Mouse (Mus musculus): ENCODE measurements around the gene Kmt2b. TPM values are rescaled to one million over a fixed set of nuclear protein-coding genes. Genes with fewer than 3 reads are reported as not detected.

Kmt2b gene
- polyA plus RNA-seq, 1 experiment, result 102 TPM

GRCm38 (mm10) chr7:30520856-30521255 lies 67.7 kb downstream of the Kmt2b start:
- TF ChIP-seq POLR2A (IDR thresholded peaks at IDR 0.05; ENCODE audit: borderline replicate concordance, control insufficient read depth, low read depth, low read length) (no peak), CTCF (IDR thresholded peaks at IDR 0.05; ENCODE audit: control insufficient read depth, insufficient read depth, low read length) (no peak)
- H3K4me3 ChIP-seq (replicated peaks; ENCODE audit: control insufficient read depth, low read depth, low read length), result no peak overlapping the region
- H3K4me1 ChIP-seq (ENCODE audit: control insufficient read depth, insufficient read depth, low read length), result no peaks in the 10 kb centered on the region
- H3K27ac ChIP-seq (ENCODE audit: control insufficient read depth, insufficient read depth, low read depth, low read length, poor library complexity), result no peak overlapping the region
- WGBS, result 84% methylated on average over 5 of the region's 5 CpGs

- Histone ChIP-seq H3K4me3 (replicated peaks; ENCODE audit: control insufficient read depth, low read depth, low read length) (no peak overlapping the region), H3K27ac (ENCODE audit: control insufficient read depth, insufficient read depth, low read depth, low read length, poor library complexity) (no peak overlapping the region), H3K4me1 (ENCODE audit: control insufficient read depth, insufficient read depth, low read length) (no peaks in the 10 kb centered on the region)
- 80% methylated on average over 4 of the region's 4 CpGs for WGBS
- TF ChIP-seq CTCF (IDR thresholded peaks at IDR 0.05; ENCODE audit: control insufficient read depth, insufficient read depth, low read length), result no peak
- TF ChIP-seq POLR2A (IDR thresholded peaks at IDR 0.05; ENCODE audit: borderline replicate concordance, control insufficient read depth, low read depth, low read length), result no peak
Measured at GRCm38 (mm10) chr7:30520396-30520795, 68.1 kb downstream of the Kmt2b start.

Other genes starting within 250 kb of the Kmt2b start
- gene Lrfn3, start 226.0 kb downstream of the Kmt2b start, polyA plus RNA-seq (2011; ENCODE audit: insufficient read depth, insufficient read length, low replicate concordance, missing spikeins), result 0.45 and 0.70 TPM in 2 replicates
- gene Tyrobp, start 175.0 kb downstream of the Kmt2b start, polyA plus RNA-seq (2011; ENCODE audit: insufficient read depth, insufficient read length, low replicate concordance, missing spikeins), result 164 and 433 TPM in 2 replicates
- gene Hcst, start 168.9 kb downstream of the Kmt2b start, polyA plus RNA-seq (2011; ENCODE audit: insufficient read depth, insufficient read length, low replicate concordance, missing spikeins), result 47.8 and 107 TPM in 2 replicates
- gene Nfkbid, start 167.0 kb downstream of the Kmt2b start, polyA plus RNA-seq (2011; ENCODE audit: insufficient read depth, insufficient read length, low replicate concordance, missing spikeins), result 12.3 and 34.2 TPM in 2 replicates
- gene Aplp1, start 143.2 kb downstream of the Kmt2b start, polyA plus RNA-seq (2011; ENCODE audit: insufficient read depth, insufficient read length, low replicate concordance, missing spikeins), result 6.2 TPM in 1 of 2 replicates, not detected in the other
- gene Kirrel2, start 131.0 kb downstream of the Kmt2b start, polyA plus RNA-seq (2011; ENCODE audit: insufficient read depth, insufficient read length, low replicate concordance, missing spikeins), result 0.25 and 4.8 TPM in 2 replicates
- gene Nphs1, start 130.4 kb downstream of the Kmt2b start, polyA plus RNA-seq (2011; ENCODE audit: insufficient read depth, insufficient read length, low replicate concordance, missing spikeins), result 1.5 TPM in 1 of 2 replicates, not detected in the other
- gene Prodh2, start 95.1 kb downstream of the Kmt2b start, polyA plus RNA-seq (2011; ENCODE audit: insufficient read depth, insufficient read length, low replicate concordance, missing spikeins), result 1.9 and 3.1 TPM in 2 replicates
- 45.1 and 61.6 TPM in 2 replicates for gene Arhgap33, start 53.7 kb downstream of the Kmt2b start, polyA plus RNA-seq (2011; ENCODE audit: insufficient read depth, insufficient read length, low replicate concordance, missing spikeins)
- 13.1 and 19.0 TPM in 2 replicates for gene Hspb6, start 36.5 kb downstream of the Kmt2b start, polyA plus RNA-seq (2011; ENCODE audit: insufficient read depth, insufficient read length, low replicate concordance, missing spikeins)
- gene Proser3, start 36.4 kb downstream of the Kmt2b start, polyA plus RNA-seq (2011; ENCODE audit: insufficient read depth, insufficient read length, low replicate concordance, missing spikeins), result 4.2 and 12.8 TPM in 2 replicates
- gene Lin37, start 28.9 kb downstream of the Kmt2b start, polyA plus RNA-seq (2011; ENCODE audit: insufficient read depth, insufficient read length, low replicate concordance, missing spikeins), result 22.2 and 47.7 TPM in 2 replicates
- 28.8 and 71.1 TPM in 2 replicates for gene U2af1l4, start 25.4 kb downstream of the Kmt2b start, polyA plus RNA-seq (2011; ENCODE audit: insufficient read depth, insufficient read length, low replicate concordance, missing spikeins)
- gene Gm49396, start 25.4 kb downstream of the Kmt2b start, polyA plus RNA-seq (2011; ENCODE audit: insufficient read depth, insufficient read length, low replicate concordance, missing spikeins), result 7.6 and 11.0 TPM in 2 replicates
- gene Psenen, start 25.1 kb downstream of the Kmt2b start, polyA plus RNA-seq (2011; ENCODE audit: insufficient read depth, insufficient read length, low replicate concordance, missing spikeins), result 50.7 and 98.9 TPM in 2 replicates
- gene Igflr1, start 23.3 kb downstream of the Kmt2b start, polyA plus RNA-seq (2011; ENCODE audit: insufficient read depth, insufficient read length, low replicate concordance, missing spikeins), result 11.3 and 15.7 TPM in 2 replicates
- gene Zbtb32, start 10.2 kb upstream of the Kmt2b start, polyA plus RNA-seq (2011; ENCODE audit: insufficient read depth, insufficient read length, low replicate concordance, missing spikeins), result 3.1 TPM in 1 of 2 replicates, not detected in the other
- 1.4 TPM in 1 of 2 replicates, not detected in the other for gene Upk1a, start 24.1 kb upstream of the Kmt2b start, polyA plus RNA-seq (2011; ENCODE audit: insufficient read depth, insufficient read length, low replicate concordance, missing spikeins)
- 443 and 613 TPM in 2 replicates for gene Cox6b1, start 37.4 kb upstream of the Kmt2b start, polyA plus RNA-seq (2011; ENCODE audit: insufficient read depth, insufficient read length, low replicate concordance, missing spikeins)
- not detected in 2 replicates for gene Etv2, start 47.1 kb upstream of the Kmt2b start, polyA plus RNA-seq (2011; ENCODE audit: insufficient read depth, insufficient read length, low replicate concordance, missing spikeins)
- gene Rbm42, start 61.6 kb upstream of the Kmt2b start, polyA plus RNA-seq (2011; ENCODE audit: insufficient read depth, insufficient read length, low replicate concordance, missing spikeins), result 24.9 and 25.2 TPM in 2 replicates
- gene Haus5, start 76.3 kb upstream of the Kmt2b start, polyA plus RNA-seq (2011; ENCODE audit: insufficient read depth, insufficient read length, low replicate concordance, missing spikeins), result 19.5 and 32.1 TPM in 2 replicates
- gene Pmis2, start 82.9 kb upstream of the Kmt2b start, polyA plus RNA-seq (2011; ENCODE audit: insufficient read depth, insufficient read length, low replicate concordance, missing spikeins), result not detected in 2 replicates
- gene 2200002J24Rik, start 110.2 kb upstream of the Kmt2b start, polyA plus RNA-seq (2011; ENCODE audit: insufficient read depth, insufficient read length, low replicate concordance, missing spikeins), result not detected in 2 replicates
- 0.95 TPM in 1 of 2 replicates, not detected in the other for gene Atp4a, start 123.5 kb upstream of the Kmt2b start, polyA plus RNA-seq (2011; ENCODE audit: insufficient read depth, insufficient read length, low replicate concordance, missing spikeins)
- gene Tmem147, start 140.8 kb upstream of the Kmt2b start, polyA plus RNA-seq (2011; ENCODE audit: insufficient read depth, insufficient read length, low replicate concordance, missing spikeins), result 49.6 and 95.6 TPM in 2 replicates
- not detected in 2 replicates for gene Gapdhs, start 155.0 kb upstream of the Kmt2b start, polyA plus RNA-seq (2011; ENCODE audit: insufficient read depth, insufficient read length, low replicate concordance, missing spikeins)
- 3.5 and 6.4 TPM in 2 replicates for gene Sbsn, start 162.7 kb upstream of the Kmt2b start, polyA plus RNA-seq (2011; ENCODE audit: insufficient read depth, insufficient read length, low replicate concordance, missing spikeins)
- gene Dmkn, start 175.0 kb upstream of the Kmt2b start, polyA plus RNA-seq (2011; ENCODE audit: insufficient read depth, insufficient read length, low replicate concordance, missing spikeins), result 3.1 TPM in 1 of 2 replicates, not detected in the other
- not detected in 2 replicates for gene Krtdap, start 199.2 kb upstream of the Kmt2b start, polyA plus RNA-seq (2011; ENCODE audit: insufficient read depth, insufficient read length, low replicate concordance, missing spikeins)
- 3.6 and 18.3 TPM in 2 replicates for gene Ffar2, start 235.0 kb upstream of the Kmt2b start, polyA plus RNA-seq (2011; ENCODE audit: insufficient read depth, insufficient read length, low replicate concordance, missing spikeins)